Mouse (Mus musculus) gastrocnemius, postnatal 14 days (tissue): ENCODE results near the gene Dglucy. TPM values are rescaled to one million over a fixed set of nuclear protein-coding genes. Genes with fewer than 3 reads are reported as not detected.

Experiments used
- DNase-seq: peaks from one replicate; pipeline ENCODE4 v3.0.0; 2021; ENCODE audit warnings: mixed read lengths
- intact Hi-C: fragments of 180-260 bp; cut with DNase I; formaldehyde crosslinking; loops from one replicate; pipeline ENCODE4 v1.15.1; 2025; ENCODE audit warnings: low total_unique reads
- total RNA-seq, 2 experiments: library from RNA; stranded (reverse); gene quantifications; 2 replicates each; pipeline ENCODE4 v1.2.3; 2021

Dglucy gene
- total RNA-seq, 2 experiments from 2014 or later, result 5.9 to 6.5 TPM

GRCm38 (mm10) chr12:100945501-100945900, 166.6 kb downstream of the Dglucy start:
- intact Hi-C loops, result no loop called here
- DNase-seq, result no peak

- no peak for DNase-seq
- intact Hi-C loops, result no loop called here
Observed at GRCm38 (mm10) chr12:100945948-100946347, 167.1 kb downstream of the Dglucy start.

Other genes with a start within 250 kb of the Dglucy start
- gene Rps6ka5, start 52.1 kb upstream of the Dglucy start, total RNA-seq, result 10 to 100 TPM in 1 of 2 experiments, 1 to 10 TPM in 1; 7.3 to 13.6 TPM
- gene Gpr68, start 129.1 kb downstream of the Dglucy start, total RNA-seq, result under 1 TPM in 1 of 2 experiments, not detected in 1; 0.18 TPM
- gene Ccdc88c, start 250.0 kb downstream of the Dglucy start, total RNA-seq, result 10 to 100 TPM; 29.2 to 37.2 TPM